Mouse (Mus musculus): Measurements from ENCODE around the gene Gm20388.
"Not testable (repeated sequence)": the region's sequence is repeated elsewhere in the genome, so short reads cannot be mapped to it uniquely, and the experiment has no call there.

Gm20388 gene

DNA sequence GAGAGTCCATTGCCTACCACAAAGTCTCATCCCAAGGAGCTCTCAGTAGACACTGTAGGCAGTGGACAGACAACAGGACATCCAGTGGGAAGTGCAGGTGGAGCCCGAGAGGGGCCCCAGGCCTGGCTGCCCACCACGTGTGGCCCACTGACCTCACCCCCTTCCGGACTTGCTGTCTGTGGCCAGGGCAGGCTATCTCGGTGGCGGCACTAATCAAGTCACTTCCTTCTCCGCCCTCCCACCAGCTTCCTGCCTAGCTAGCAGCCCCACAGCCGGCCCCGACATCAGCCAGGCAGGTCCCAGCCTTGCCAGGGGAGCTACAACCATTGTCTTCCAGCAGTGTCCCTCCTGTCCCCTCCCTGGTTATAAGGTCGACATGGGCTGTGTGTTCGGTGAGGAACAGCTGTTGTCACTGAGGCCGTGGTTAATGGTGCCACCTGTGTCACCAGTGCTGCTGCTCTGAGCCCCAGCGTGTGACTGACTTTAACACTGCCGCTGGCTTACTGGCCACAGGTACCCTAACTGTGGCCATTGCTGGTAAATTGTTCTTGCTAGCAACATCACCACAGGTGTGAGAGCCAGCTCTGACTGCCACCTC, 2404.4 kb downstream of the Gm20388 start:
- no peak for DNase-seq (ENCODE audit: extremely low spot score)

DNA sequence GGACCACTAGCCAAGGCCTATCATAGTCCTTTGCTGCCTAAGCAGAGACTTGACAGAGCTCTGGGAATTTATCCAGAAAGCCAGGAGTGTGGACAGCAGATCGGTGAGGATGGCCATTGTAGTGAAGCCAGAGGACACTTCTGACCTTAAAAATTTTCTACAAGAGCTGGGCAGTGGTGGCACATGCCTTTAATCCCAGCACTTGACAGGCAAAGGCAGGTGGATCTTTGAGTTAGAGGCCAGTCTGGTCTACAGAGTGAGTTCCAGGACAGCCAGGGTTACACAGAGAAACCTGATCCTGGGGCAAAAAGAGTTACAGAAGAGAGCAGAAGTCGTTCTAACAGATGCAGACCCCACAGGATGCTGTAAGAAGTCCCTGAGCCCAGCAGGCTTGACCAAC, 2405.8 kb downstream of the Gm20388 start:
- DNase-seq (ENCODE audit: extremely low spot score): no peak

- no peak for DNase-seq (ENCODE audit: extremely low spot score)
Observed at GRCm38 (mm10) chr8:122317918-122318475, 2407.4 kb downstream of the Gm20388 start.

DNA sequence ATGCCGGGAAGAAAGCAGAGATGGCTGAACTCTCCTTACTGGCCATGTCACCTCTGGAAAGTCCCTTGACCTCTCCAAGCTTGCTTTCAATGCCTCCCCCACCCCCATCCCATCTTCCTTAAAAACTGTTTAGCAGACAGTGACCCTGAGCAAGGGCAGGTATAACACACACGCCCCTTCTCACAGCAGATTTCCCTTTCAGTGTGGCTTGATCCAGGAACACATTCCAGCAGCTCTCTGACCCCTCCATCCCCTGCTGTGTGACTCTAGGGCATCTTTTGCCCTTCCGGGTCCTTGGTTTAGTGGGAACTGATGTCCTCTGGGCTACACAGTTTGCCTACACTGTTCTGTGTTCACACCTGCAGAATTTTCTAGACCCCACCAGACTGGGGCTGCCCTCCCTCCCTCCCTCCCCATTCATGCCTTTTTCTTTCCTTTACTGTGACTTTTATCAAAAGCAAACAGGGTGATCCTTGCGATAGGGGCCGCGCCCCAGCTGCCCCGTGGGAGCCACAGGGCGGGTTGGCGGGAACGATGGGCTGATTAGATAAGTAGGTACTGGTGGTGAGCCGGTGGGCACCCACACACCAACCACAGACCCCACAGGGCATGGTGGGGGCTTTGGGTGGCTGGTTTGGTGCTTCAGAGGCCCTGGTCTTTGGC, 2408.5 kb downstream of the Gm20388 start:
- no peak for DNase-seq (ENCODE audit: extremely low spot score)

DNA sequence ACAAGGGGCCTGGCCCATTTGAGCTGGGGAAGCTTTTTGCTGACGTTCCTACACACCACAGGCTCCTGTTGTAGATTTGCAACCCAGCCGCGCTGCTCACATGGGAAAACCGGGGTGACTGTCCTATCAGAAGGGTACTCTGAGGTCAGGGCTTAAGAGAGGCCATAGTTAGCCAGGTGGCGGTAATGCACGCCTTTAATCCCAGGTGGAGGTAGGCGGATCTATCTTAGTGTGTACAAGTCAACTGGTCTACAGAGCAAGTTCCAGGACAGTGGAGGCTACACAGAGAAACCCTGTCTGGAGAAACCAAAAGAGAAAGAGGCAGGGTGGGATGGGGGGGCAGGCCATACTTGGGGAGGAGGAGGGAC, 2409.1 kb downstream of the Gm20388 start:
- no peak for DNase-seq (ENCODE audit: extremely low spot score)

GRCm38 (mm10) chr8:122320541-122320940, 2409.9 kb downstream of the Gm20388 start:
- DNase-seq (ENCODE audit: extremely low spot score): no peak

- no peak for DNase-seq (ENCODE audit: extremely low spot score)
Observed at GRCm38 (mm10) chr8:122321455-122321921, 2410.8 kb downstream of the Gm20388 start.

- no peak for DNase-seq (ENCODE audit: extremely low spot score)
Observed at GRCm38 (mm10) chr8:122322126-122322525, 2411.5 kb downstream of the Gm20388 start.

- DNase-seq (ENCODE audit: extremely low spot score): no peak
Observed at GRCm38 (mm10) chr8:122322792-122323191, 2412.2 kb downstream of the Gm20388 start.

- DNase-seq (ENCODE audit: extremely low spot score): not testable (repeated sequence)
Observed at GRCm38 (mm10) chr8:122323951-122324402, 2413.3 kb downstream of the Gm20388 start.

DNA sequence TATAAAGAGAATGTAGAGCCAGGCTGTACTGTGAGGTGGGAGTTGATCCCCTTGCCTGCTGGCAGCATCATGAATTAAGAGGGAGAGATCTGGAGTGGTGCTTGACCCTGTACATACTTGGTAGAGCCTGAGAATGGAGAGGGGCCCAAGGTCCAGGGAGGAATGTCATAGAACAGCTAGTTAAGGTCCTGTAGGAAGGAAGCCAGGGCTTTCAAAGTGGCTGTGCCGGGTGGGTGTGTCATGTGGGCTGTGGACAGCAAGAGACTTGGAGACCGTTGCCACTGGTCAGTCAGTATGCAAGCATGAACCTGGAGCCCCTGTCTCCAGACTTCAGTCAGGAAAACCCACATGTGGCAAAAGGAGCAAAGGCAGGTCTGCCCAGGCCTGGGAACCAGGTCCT, 2414.6 kb downstream of the Gm20388 start:
- no peak for DNase-seq (ENCODE audit: extremely low spot score)

DNA sequence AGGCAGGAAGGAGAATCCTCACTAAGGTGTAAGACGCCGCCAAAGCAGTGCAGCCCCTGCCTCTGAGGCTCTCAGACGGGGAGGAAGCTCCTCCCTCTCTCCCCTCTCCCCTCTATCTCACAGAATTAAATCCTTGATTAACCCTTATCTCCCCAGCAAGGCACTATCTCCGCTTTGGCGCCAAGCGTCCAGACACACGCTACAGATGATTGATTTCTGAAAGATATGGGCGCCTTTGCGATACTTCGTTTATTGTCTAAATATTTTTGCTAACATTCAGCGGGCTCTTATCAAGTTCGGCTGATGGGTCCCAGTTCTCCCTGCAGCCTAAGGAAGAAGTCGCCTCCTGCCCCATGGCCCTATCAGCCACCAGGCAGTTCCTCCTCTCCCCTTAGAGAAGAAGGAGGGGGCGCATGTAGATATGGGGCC, 2415.5 kb downstream of the Gm20388 start:
- no peak for DNase-seq (ENCODE audit: extremely low spot score)

DNA sequence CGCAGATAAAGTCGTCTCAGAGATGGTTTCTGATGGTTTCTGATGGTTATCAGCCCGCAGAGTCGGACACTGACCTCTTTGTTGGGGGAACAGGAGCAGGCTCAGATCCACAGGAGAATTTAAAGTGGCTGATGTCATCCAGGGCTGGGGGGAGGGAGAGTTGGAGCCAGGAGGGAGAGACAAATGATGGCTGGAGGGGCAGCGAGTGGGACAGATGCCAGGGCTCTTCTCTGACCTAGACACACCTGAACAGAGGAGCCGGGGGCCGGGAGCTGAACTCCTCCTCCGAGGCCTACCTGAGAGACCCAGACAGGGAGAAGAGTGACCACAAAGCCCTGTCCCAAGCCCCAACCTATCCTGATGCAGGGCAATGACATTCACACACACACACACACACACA, 2418.4 kb downstream of the Gm20388 start:
- DNase-seq (ENCODE audit: extremely low spot score): no peak

DNA sequence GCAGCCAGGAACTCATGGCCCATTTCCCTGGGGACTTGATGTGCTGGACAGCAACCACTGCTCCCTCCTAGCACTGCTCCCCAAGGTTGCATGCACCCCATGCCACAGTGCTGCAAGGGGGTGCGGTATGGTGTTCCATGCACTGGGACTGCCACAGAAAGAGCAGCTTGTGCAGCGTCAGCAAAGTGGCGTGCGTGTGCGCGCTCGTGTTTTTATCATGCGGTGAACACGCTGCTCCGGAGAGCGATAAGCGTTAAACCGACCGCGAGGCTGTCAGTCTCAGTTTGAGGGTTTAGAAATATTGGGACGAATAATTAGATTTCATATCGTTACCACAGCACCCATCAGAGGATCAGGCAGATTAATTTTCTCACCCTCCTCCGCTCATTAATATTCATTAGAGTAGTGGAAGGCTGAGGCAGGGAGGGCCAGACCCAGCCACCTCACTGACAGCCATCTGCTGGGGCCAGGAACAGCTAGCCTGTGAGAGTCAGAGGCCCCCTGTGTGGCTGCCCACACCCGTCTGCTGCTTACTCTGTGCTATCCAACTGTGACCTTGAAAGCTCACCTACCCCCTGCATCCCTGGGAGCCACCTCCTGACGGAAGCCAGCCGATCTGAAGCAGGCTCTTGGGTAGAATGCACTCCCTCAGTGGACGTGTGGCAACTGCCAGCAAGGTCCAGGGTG, 2419.1 kb downstream of the Gm20388 start:
- no peak for DNase-seq (ENCODE audit: extremely low spot score)

DNA sequence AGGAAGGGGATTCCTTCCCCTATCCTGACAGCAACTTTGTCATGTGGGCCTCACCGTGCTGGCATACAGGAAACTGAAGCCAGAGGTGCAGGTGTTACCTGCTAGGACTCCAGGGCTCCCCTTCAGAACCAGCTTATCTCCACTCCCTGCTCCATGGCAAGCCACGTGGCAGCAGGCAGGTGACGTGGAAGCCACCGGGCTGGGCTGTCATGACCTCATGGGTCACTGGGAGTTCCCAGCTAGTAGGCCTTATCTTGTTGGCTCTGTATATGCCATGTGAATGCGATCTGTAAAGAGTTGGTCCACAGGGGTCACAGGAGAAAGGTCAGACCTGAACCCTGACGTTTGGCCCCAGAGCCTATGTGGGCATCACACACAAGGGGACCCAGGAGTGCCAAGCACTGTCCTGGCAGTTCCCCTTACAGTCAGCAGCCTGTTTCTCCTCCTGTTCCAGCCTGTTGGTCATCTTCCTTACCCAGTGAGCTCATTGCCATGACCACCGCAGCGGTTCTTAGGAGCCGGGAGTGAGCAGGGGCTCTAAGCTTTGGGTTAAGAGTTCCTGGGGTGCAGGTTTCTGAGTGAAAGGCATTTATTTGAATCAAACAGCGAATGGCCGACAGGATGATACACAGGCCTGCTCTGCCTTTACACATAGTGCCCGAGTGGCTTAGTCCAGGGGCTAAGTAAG, 2419.9 kb downstream of the Gm20388 start:
- no peak for DNase-seq (ENCODE audit: extremely low spot score)

DNA sequence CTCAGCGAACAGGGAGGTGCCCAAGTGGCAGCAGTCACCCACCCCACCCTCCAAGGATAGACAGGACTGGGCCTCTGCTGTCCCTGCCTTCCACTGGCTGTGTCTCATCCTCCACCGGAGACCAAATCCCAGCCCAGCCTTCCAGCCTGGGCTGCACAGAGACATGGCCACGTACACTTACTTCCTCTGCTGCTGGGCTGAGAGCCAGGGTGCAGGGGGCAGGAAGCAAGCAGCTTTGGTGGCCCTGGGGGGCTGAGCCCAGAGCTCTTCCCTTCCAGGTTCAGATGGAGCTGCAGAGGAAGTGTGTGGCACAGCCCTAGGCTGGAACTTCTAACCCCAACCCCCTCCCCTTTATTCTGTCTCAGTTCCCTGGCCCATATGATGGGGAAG, 2420.5 kb downstream of the Gm20388 start:
- no peak for DNase-seq (ENCODE audit: extremely low spot score)

GRCm38 (mm10) chr8:122332753-122333506, 2422.3 kb downstream of the Gm20388 start:
- peak; percentile 86 for DNase-seq (ENCODE audit: extremely low spot score)

DNA sequence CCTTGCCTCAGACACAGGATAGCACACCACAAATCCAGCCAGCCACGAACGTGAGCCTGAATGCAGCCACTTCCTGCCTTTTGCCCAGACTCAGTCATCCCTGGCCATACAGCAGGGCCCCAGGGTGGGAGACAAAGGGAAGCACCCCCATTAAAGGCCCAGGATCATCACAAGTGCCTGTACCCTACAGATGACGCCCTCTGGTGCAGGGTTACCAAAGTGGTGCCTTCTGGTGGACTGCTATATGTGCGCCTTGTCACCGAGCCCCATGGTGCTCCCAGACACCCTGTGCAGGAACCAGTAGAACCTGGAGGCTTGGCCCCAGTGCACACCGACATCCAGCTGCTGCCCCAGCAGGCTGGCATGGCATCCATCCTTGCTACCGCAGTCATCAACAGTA, 2422.9 kb downstream of the Gm20388 start:
- DNase-seq (ENCODE audit: extremely low spot score): no peak

GRCm38 (mm10) chr8:122334791-122335490, 2424.3 kb downstream of the Gm20388 start:
- no peak for DNase-seq (ENCODE audit: extremely low spot score)

DNA sequence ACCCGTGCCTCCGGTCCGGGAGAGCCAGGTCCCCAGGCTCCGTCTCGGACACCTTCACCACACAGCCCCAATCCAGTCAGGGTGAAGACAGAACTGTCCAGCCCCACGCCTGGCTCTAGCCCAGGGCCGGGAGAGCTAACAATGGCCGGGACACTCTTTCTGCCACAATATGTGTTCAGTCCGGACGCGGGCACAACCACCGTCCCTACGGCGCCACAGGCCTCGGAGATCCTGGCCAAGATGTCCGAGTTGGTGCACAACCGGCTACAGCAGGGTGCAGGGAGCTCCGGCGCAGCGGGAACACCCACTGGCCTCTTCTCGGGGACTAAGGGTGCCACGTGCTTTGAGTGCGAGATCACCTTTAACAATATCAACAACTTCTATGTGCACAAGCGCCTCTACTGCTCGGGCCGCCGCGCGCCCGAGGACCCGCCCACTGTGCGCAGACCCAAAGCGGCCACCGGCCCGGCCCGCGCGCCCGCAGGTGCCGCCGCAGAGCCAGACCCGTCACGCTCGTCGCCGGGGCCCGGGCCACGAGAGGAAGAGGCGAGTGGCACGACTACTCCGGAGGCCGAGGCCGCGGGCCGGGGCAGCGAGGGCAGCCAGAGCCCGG, 2425.1 kb downstream of the Gm20388 start:
- no peak for DNase-seq (ENCODE audit: extremely low spot score)

All from embryo, embryonic 9.5 days (tissue).